ENCODE assay signal across 10 mouse cellular contexts in genomic region chr13:59531203-59531602, GRCm38 (mm10). TPM values are rescaled to one million over a fixed set of nuclear protein-coding genes. Genes with fewer than 3 reads are reported as not detected.
DNase-seq lines count a peak whose midpoint lies in the region; ATAC-seq and TF ChIP-seq lines count a peak whose summit lies in the region.
"Had no signal": no experiment of that assay in that cellular context is flagged by ENCODE, and none has a peak within 500 bp of the region (broad histone marks: within the 10 kb centered on the region; RNA-seq: fewer than 3 reads in every experiment).

No protein-coding gene starts in this region.

- H3K9ac ChIP-seq in heart, embryonic 12.5 days, result no peak overlapping the region
- H3K9ac ChIP-seq in lung, embryonic 14.5 days, result no peak overlapping the region
- H3K9ac ChIP-seq: forebrain, embryonic 15.5 days had no signal

- peak; percentile 64 for TF ChIP-seq CTCF in lung, embryonic 14.5 days (IDR thresholded peaks at IDR 0.05; ENCODE audit: low read depth)

- no peak overlapping the region for H3K4me3 ChIP-seq in heart, embryonic 12.5 days
- H3K4me3 ChIP-seq in lung, embryonic 14.5 days (ENCODE audit: low read depth, low read length), result no peak overlapping the region
- H3K4me3 ChIP-seq: forebrain, embryonic 15.5 days had no signal

- no peaks in the 10 kb centered on the region for H3K9me3 ChIP-seq in heart, embryonic 12.5 days (replicated peaks)
- no peaks in the 10 kb centered on the region for H3K9me3 ChIP-seq in lung, embryonic 14.5 days (ENCODE audit: low read depth, low read length)
- H3K9me3 ChIP-seq: forebrain, embryonic 15.5 days had no signal

- no peak overlapping the region for H3K27ac ChIP-seq in heart, embryonic 12.5 days (ENCODE audit: poor library complexity, severe bottlenecking)
- H3K27ac ChIP-seq in lung, embryonic 14.5 days (ENCODE audit: low read depth), result no peak overlapping the region
- H3K27ac ChIP-seq: forebrain, embryonic 15.5 days had no signal

- no peaks in the 10 kb centered on the region for H3K4me1 ChIP-seq in heart, embryonic 12.5 days (replicated peaks)
- H3K4me1 ChIP-seq in lung, embryonic 14.5 days (ENCODE audit: insufficient read depth), result no peaks in the 10 kb centered on the region
- H3K4me1 ChIP-seq: forebrain, embryonic 15.5 days had no signal

- H3K4me2 ChIP-seq in heart, embryonic 12.5 days, result no peak overlapping the region
- no peak overlapping the region for H3K4me2 ChIP-seq in lung, embryonic 14.5 days
- H3K4me2 ChIP-seq: forebrain, embryonic 15.5 days had no signal

- no peaks in the 10 kb centered on the region for H3K27me3 ChIP-seq in heart, embryonic 12.5 days (replicated peaks)
- no peaks in the 10 kb centered on the region for H3K27me3 ChIP-seq in lung, embryonic 14.5 days (ENCODE audit: insufficient read depth, low read length)
- H3K27me3 ChIP-seq: forebrain, embryonic 15.5 days had no signal

- no peak for ATAC-seq in heart, embryonic 12.5 days (ENCODE audit: insufficient number of reproducible peaks, low FRiP score)
- ATAC-seq in lung, embryonic 14.5 days (ENCODE audit: insufficient read depth), result no peak
- ATAC-seq: forebrain, embryonic 15.5 days had no signal

- 63% methylated on average over 2 of the region's 2 CpGs for WGBS in heart, embryonic 12.5 days
- WGBS in lung, embryonic 14.5 days, result 58% methylated on average over 2 of the region's 2 CpGs

- DNase-seq in heart, adult 11 months, result peak; percentile 65
- peak; percentile 49 for DNase-seq in lung, embryonic 14.5 days
- no peak for DNase-seq in lung, adult 18-20 months
- peak; percentile 31 for DNase-seq in MN1 (ENCODE audit: low spot score)
- DNase-seq in retina, embryonic 14.5 days (ENCODE audit: low spot score), result peak; percentile 44
- DNase-seq in frontal cortex, postnatal 25 days (ENCODE audit: low spot score in 2 of 2), result no peak
- DNase-seq in right cerebral cortex, postnatal 14 days, result no peak
- DNase-seq: heart, postnatal 36 days had no signal

- peaks cover 36% of the 10 kb centered on the region for H3K36me3 ChIP-seq in heart, embryonic 12.5 days
- H3K36me3 ChIP-seq in lung, embryonic 14.5 days (ENCODE audit: insufficient read depth), result peaks cover 37% of the 10 kb centered on the region

RNA-seq across cellular contexts. Expression of gene Agtpbp1, which starts 53.8 kb away (rescaled TPM):
- polyA plus RNA-seq in heart, embryonic 12.5 days (2016; fragmentation: Nextera tagmentation; extraction: Ambion mirVana), result 13.2 and 14.9 TPM in 2 replicates
- 18.2 and 22.7 TPM in 2 replicates for polyA plus RNA-seq in lung, embryonic 14.5 days (2014; fragmentation: Nextera tagmentation; extraction: Ambion mirVana)

RNA-seq across cellular contexts. Expression of gene Naa35, which starts 53.9 kb away (rescaled TPM):
- polyA plus RNA-seq in heart, embryonic 12.5 days (2016; fragmentation: Nextera tagmentation; extraction: Ambion mirVana), result 80.8 and 85.4 TPM in 2 replicates
- polyA plus RNA-seq in lung, embryonic 14.5 days (2014; fragmentation: Nextera tagmentation; extraction: Ambion mirVana), result 82.4 and 83.5 TPM in 2 replicates

Comparison
In these comparisons a context has a peak if more than half of its experiments do, and no peak if none do; other contexts are left out.
1. DNase-seq: peak in heart, adult 11 months (single experiment), lung, embryonic 14.5 days (single experiment), MN1 (single experiment) and retina, embryonic 14.5 days (single experiment); none in lung, adult 18-20 months (0 of 2), frontal cortex, postnatal 25 days (0 of 2) and right cerebral cortex, postnatal 14 days (single experiment).